Mouse (Mus musculus): Measurements from ENCODE around the gene Synpo2l. TPM values are rescaled to one million over a fixed set of nuclear protein-coding genes. Genes with fewer than 3 reads are reported as not detected.

Synpo2l gene
- polyA plus RNA-seq, 1 experiment: 0.38 TPM

GRCm38 (mm10) chr14:20681742-20682141 is 13.6 kb upstream of the Synpo2l start:
- Histone ChIP-seq H3K36me3 (ENCODE audit: control insufficient read depth, insufficient read depth, low read length) (peaks cover 11% of the 10 kb centered on the region), H3K4me1 (ENCODE audit: control insufficient read depth, insufficient read depth, low read length) (no peaks in the 10 kb centered on the region), H3K4me3 (ENCODE audit: control insufficient read depth, low read depth, low read length) (no peak overlapping the region), H3K27me3 (ENCODE audit: control insufficient read depth, insufficient read depth, low read length) (no peaks in the 10 kb centered on the region), H3K27ac (ENCODE audit: control insufficient read depth, insufficient read depth, low read depth, low read length) (no peak overlapping the region)
- TF ChIP-seq CTCF (IDR thresholded peaks at IDR 0.05; ENCODE audit: control insufficient read depth, insufficient read depth, insufficient replicate concordance, low read depth, low read length) (no peak), POLR2A (IDR thresholded peaks at IDR 0.05; ENCODE audit: control insufficient read depth, low read depth, low read length) (no peak)

- TF ChIP-seq POLR2A (IDR thresholded peaks at IDR 0.05; ENCODE audit: control insufficient read depth, low read depth, low read length) (no peak), CTCF (IDR thresholded peaks at IDR 0.05; ENCODE audit: control insufficient read depth, insufficient read depth, insufficient replicate concordance, low read depth, low read length) (no peak)
- peaks cover 8% of the 10 kb centered on the region for H3K36me3 ChIP-seq (ENCODE audit: control insufficient read depth, insufficient read depth, low read length)
Measured at GRCm38 (mm10) chr14:20677906-20678305, 9.8 kb upstream of the Synpo2l start.

GRCm38 (mm10) chr14:20674064-20674833 is 6.1 kb upstream of the Synpo2l start, which contains the start of gene Sec24c:
TSS of gene Sec24c (plus strand) at chr14:20674308.
- H3K4me3 ChIP-seq (ENCODE audit: control insufficient read depth, low read depth, low read length): peak within 1 kb of the TSS; percentile 99
- TF ChIP-seq CTCF (IDR thresholded peaks at IDR 0.05; ENCODE audit: control insufficient read depth, insufficient read depth, insufficient replicate concordance, low read depth, low read length) (0 out of 2 replicates have a peak, but pooled peaks have one; percentile 2), POLR2A (IDR thresholded peaks at IDR 0.05; ENCODE audit: control insufficient read depth, low read depth, low read length) (peak; percentile 70)
- peak within 1 kb of the TSS; percentile 96 for H3K27ac ChIP-seq (ENCODE audit: control insufficient read depth, insufficient read depth, low read depth, low read length)
- H3K4me1 ChIP-seq (ENCODE audit: control insufficient read depth, insufficient read depth, low read length): no peaks in the 10 kb centered on the region
- H3K27me3 ChIP-seq (ENCODE audit: control insufficient read depth, insufficient read depth, low read length): no peaks in the 10 kb centered on the region
- peaks cover 1% of the 10 kb centered on the region for H3K36me3 ChIP-seq (ENCODE audit: control insufficient read depth, insufficient read depth, low read length)

More at GRCm38 (mm10) chr14:20677906-20678305, 9.8 kb upstream of the Synpo2l start:
- H3K4me3 ChIP-seq (ENCODE audit: control insufficient read depth, low read depth, low read length): no peak overlapping the region
- no peak overlapping the region for H3K27ac ChIP-seq (ENCODE audit: control insufficient read depth, insufficient read depth, low read depth, low read length)
- no peaks in the 10 kb centered on the region for H3K4me1 ChIP-seq (ENCODE audit: control insufficient read depth, insufficient read depth, low read length)
- no peaks in the 10 kb centered on the region for H3K27me3 ChIP-seq (ENCODE audit: control insufficient read depth, insufficient read depth, low read length)

- Histone ChIP-seq H3K27ac (ENCODE audit: control insufficient read depth, insufficient read depth, low read depth, low read length) (peak overlapping the region; percentile 69), H3K27me3 (ENCODE audit: control insufficient read depth, insufficient read depth, low read length) (no peaks in the 10 kb centered on the region), H3K4me1 (ENCODE audit: control insufficient read depth, insufficient read depth, low read length) (no peaks in the 10 kb centered on the region), H3K36me3 (ENCODE audit: control insufficient read depth, insufficient read depth, low read length) (peaks cover 1% of the 10 kb centered on the region; the same call in 1 of the 2 replicates), H3K4me3 (ENCODE audit: control insufficient read depth, low read depth, low read length) (peak overlapping the region; percentile 74)
- TF ChIP-seq POLR2A (IDR thresholded peaks at IDR 0.05; ENCODE audit: control insufficient read depth, low read depth, low read length) (no peak), CTCF (IDR thresholded peaks at IDR 0.05; ENCODE audit: control insufficient read depth, insufficient read depth, insufficient replicate concordance, low read depth, low read length) (no peak)
Measured at GRCm38 (mm10) chr14:20673735-20674063, 5.5 kb upstream of the Synpo2l start.

GRCm38 (mm10) chr14:20672990-20673389 is 4.8 kb upstream of the Synpo2l start:
- H3K4me1 ChIP-seq (ENCODE audit: control insufficient read depth, insufficient read depth, low read length): no peaks in the 10 kb centered on the region
- H3K27me3 ChIP-seq (ENCODE audit: control insufficient read depth, insufficient read depth, low read length): no peaks in the 10 kb centered on the region
- TF ChIP-seq POLR2A (IDR thresholded peaks at IDR 0.05; ENCODE audit: control insufficient read depth, low read depth, low read length) (no peak), CTCF (IDR thresholded peaks at IDR 0.05; ENCODE audit: control insufficient read depth, insufficient read depth, insufficient replicate concordance, low read depth, low read length) (no peak)
- H3K4me3 ChIP-seq (ENCODE audit: control insufficient read depth, low read depth, low read length): no peak overlapping the region
- peaks cover 1% of the 10 kb centered on the region; the same call in 1 of the 2 replicates for H3K36me3 ChIP-seq (ENCODE audit: control insufficient read depth, insufficient read depth, low read length)
- H3K27ac ChIP-seq (ENCODE audit: control insufficient read depth, insufficient read depth, low read depth, low read length): no peak overlapping the region

GRCm38 (mm10) chr14:20667469-20667868 is 685 bp downstream of the Synpo2l start:
- H3K4me3 ChIP-seq (ENCODE audit: control insufficient read depth, low read depth, low read length): no peak overlapping the region
- no peaks in the 10 kb centered on the region for H3K4me1 ChIP-seq (ENCODE audit: control insufficient read depth, insufficient read depth, low read length)
- TF ChIP-seq POLR2A (IDR thresholded peaks at IDR 0.05; ENCODE audit: control insufficient read depth, low read depth, low read length) (no peak), CTCF (IDR thresholded peaks at IDR 0.05; ENCODE audit: control insufficient read depth, insufficient read depth, insufficient replicate concordance, low read depth, low read length) (no peak)
- no peaks in the 10 kb centered on the region for H3K36me3 ChIP-seq (ENCODE audit: control insufficient read depth, insufficient read depth, low read length)
- H3K27me3 ChIP-seq (ENCODE audit: control insufficient read depth, insufficient read depth, low read length): no peaks in the 10 kb centered on the region
- H3K27ac ChIP-seq (ENCODE audit: control insufficient read depth, insufficient read depth, low read depth, low read length): no peak overlapping the region

GRCm38 (mm10) chr14:20664436-20664835 is 3.7 kb downstream of the Synpo2l start:
- Histone ChIP-seq H3K27me3 (ENCODE audit: control insufficient read depth, insufficient read depth, low read length) (no peaks in the 10 kb centered on the region), H3K27ac (ENCODE audit: control insufficient read depth, insufficient read depth, low read depth, low read length) (no peak overlapping the region), H3K36me3 (ENCODE audit: control insufficient read depth, insufficient read depth, low read length) (no peaks in the 10 kb centered on the region), H3K4me3 (ENCODE audit: control insufficient read depth, low read depth, low read length) (no peak overlapping the region), H3K4me1 (ENCODE audit: control insufficient read depth, insufficient read depth, low read length) (peaks cover 5% of the 10 kb centered on the region)
- TF ChIP-seq POLR2A (IDR thresholded peaks at IDR 0.05; ENCODE audit: control insufficient read depth, low read depth, low read length) (no peak), CTCF (IDR thresholded peaks at IDR 0.05; ENCODE audit: control insufficient read depth, insufficient read depth, insufficient replicate concordance, low read depth, low read length) (no peak)

Measured in testis, adult 2 months (tissue).